7 mouse cellular contexts compared by ENCODE assay signal in genomic region chr4:95153737-95154287, GRCm38 (mm10).
DNase-seq lines count a peak whose midpoint lies in the region; ATAC-seq and TF ChIP-seq lines count a peak whose summit lies in the region.

No protein-coding gene starts in this region.

- peak overlapping the region; percentile 28; the same call in 1 of the 2 replicates for H3K27ac ChIP-seq in forebrain, embryonic 13.5 days
- peak overlapping the region; percentile 79 for H3K27ac ChIP-seq in limb, embryonic 10.5 days
- 0 out of 2 replicates have a peak overlapping the region, but pooled peaks have one; percentile 19 for H3K27ac ChIP-seq in midbrain, embryonic 13.5 days
- H3K27ac ChIP-seq in cerebellum, adult 2 months (ENCODE audit: insufficient read depth, low read length) = no peak overlapping the region

- H3K36me3 ChIP-seq in forebrain, embryonic 13.5 days (ENCODE audit: poor library complexity, severe bottlenecking) = no peaks in the 10 kb centered on the region
- no peaks in the 10 kb centered on the region for H3K36me3 ChIP-seq in limb, embryonic 10.5 days
- no peaks in the 10 kb centered on the region for H3K36me3 ChIP-seq in midbrain, embryonic 13.5 days

- H3K27me3 ChIP-seq in forebrain, embryonic 13.5 days = no peaks in the 10 kb centered on the region
- H3K27me3 ChIP-seq in limb, embryonic 10.5 days (ENCODE audit: low read depth, poor library complexity, severe bottlenecking) = no peaks in the 10 kb centered on the region
- H3K27me3 ChIP-seq in midbrain, embryonic 13.5 days = 0 out of 2 replicates have a peak, but pooled peaks cover 10% of the 10 kb centered on the region
- no peaks in the 10 kb centered on the region for H3K27me3 ChIP-seq in cerebellum, adult 2 months (ENCODE audit: control insufficient read depth, insufficient read depth, low read length)

- TF ChIP-seq POLR2A in cerebellum, adult 2 months (IDR thresholded peaks at IDR 0.05; ENCODE audit: borderline replicate concordance, insufficient read depth, low read length) = no peak

- DNase-seq in adrenal gland, postnatal 25 days = peak; percentile 61
- peak; percentile 67 to 74 for DNase-seq in heart, postnatal 36 days
- no peak for DNase-seq in limb, embryonic 10.5 days (ENCODE audit: low spot score)
- DNase-seq in cerebellum, adult 2 months = no peak
- no peak for DNase-seq in spleen, postnatal 10 days (ENCODE audit: low spot score in 2 of 2)

- H3K4me2 ChIP-seq in forebrain, embryonic 13.5 days = no peak overlapping the region
- H3K4me2 ChIP-seq in midbrain, embryonic 13.5 days (replicated peaks) = no peak overlapping the region

- H3K4me1 ChIP-seq in forebrain, embryonic 13.5 days = peaks cover 16% of the 10 kb centered on the region
- peaks cover 19% of the 10 kb centered on the region for H3K4me1 ChIP-seq in limb, embryonic 10.5 days
- peaks cover 23% of the 10 kb centered on the region for H3K4me1 ChIP-seq in midbrain, embryonic 13.5 days (replicated peaks)
- no peaks in the 10 kb centered on the region for H3K4me1 ChIP-seq in cerebellum, adult 2 months (ENCODE audit: control insufficient read depth, insufficient read depth, low read length)

- H3K4me3 ChIP-seq in forebrain, embryonic 13.5 days = no peak overlapping the region
- no peak overlapping the region for H3K4me3 ChIP-seq in limb, embryonic 10.5 days
- no peak overlapping the region for H3K4me3 ChIP-seq in midbrain, embryonic 13.5 days (replicated peaks)
- H3K4me3 ChIP-seq in cerebellum, adult 2 months (replicated peaks; ENCODE audit: insufficient read depth, low read depth, low read length) = no peak overlapping the region

- H3K9ac ChIP-seq in forebrain, embryonic 13.5 days = no peak overlapping the region
- H3K9ac ChIP-seq in midbrain, embryonic 13.5 days (replicated peaks) = no peak overlapping the region

- intact Hi-C loops in heart, postnatal 36 days (cut with DNase I) = loop anchor here (1.0 to 2.0 kb wide), 2 partner anchors 35 to 59 kb away; no protein-coding TSS in a partner anchor

- no peaks in the 10 kb centered on the region for H3K9me3 ChIP-seq in forebrain, embryonic 13.5 days (replicated peaks)
- no peaks in the 10 kb centered on the region for H3K9me3 ChIP-seq in limb, embryonic 10.5 days (replicated peaks)
- H3K9me3 ChIP-seq in midbrain, embryonic 13.5 days = no peaks in the 10 kb centered on the region

- WGBS in forebrain, embryonic 13.5 days = 18% methylated on average over 6 of the region's 6 CpGs
- WGBS in limb, embryonic 10.5 days = 24% methylated on average over 6 of the region's 6 CpGs
- WGBS in midbrain, embryonic 13.5 days = 20% methylated on average over 6 of the region's 6 CpGs
- 24% methylated on average over 6 of the region's 6 CpGs for WGBS in cerebellum, adult 2 months

- TF ChIP-seq CTCF in cerebellum, adult 2 months (IDR thresholded peaks at IDR 0.05; ENCODE audit: borderline replicate concordance, insufficient read depth, low read depth, low read length) = no peak

- ATAC-seq in forebrain, embryonic 13.5 days = peak; percentile 72
- peak; percentile 71 for ATAC-seq in midbrain, embryonic 13.5 days

Comparison
In these comparisons a context has a peak if more than half of its experiments do, and no peak if none do; other contexts are left out.
1. DNase-seq: peak in adrenal gland, postnatal 25 days (single experiment) and heart, postnatal 36 days (2 of 2); none in limb, embryonic 10.5 days (single experiment), cerebellum, adult 2 months (0 of 2) and spleen, postnatal 10 days (0 of 2).